Mouse (Mus musculus): ENCODE results near the gene Fli1.

The Fli1 gene

GRCm38 (mm10) chr9:32521331-32521730 lies 21.3 kb downstream of the Fli1 start:
- DNase-seq, result no peak

- no peak for DNase-seq
These were observed 21.8 kb downstream of the Fli1 start for GRCm38 (mm10) chr9:32520821-32521220.

GRCm38 (mm10) chr9:32519101-32520051 lies 23.3 kb downstream of the Fli1 start:
- no peak for DNase-seq

DNA sequence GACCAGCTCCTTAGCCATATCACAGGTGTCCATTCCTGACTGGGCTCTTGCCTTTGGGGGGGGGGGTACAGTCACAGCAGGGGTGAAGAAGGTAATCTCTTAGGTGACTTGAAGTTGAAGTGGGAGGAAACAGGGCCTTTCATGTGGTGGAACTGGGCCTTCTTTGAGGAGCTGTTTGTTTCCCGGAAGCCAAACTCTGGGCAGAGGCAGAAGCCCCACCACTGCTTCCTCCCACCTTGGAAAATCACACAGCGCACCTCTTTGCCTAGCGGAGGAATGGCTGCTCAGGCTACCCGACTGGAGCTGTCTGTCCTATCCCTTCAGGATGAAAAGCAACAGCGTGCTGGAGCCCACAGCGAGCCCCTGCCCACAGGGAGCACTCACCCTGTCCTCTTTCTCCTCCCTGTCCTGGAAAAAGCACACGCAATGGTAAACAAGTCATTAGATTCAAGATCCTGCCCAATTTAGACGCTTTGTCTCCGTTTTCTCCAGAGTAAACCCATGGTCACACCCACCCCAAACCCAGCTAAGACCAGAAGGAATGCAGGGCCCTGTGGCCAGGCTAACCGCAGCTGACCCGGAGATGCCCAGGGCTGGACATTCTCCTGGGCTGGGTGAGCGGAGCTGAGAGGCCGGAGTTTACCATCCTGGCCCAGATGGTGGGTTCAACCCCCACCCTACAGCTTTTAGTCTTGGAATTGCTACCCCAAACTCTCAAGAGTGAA lies 24.1 kb downstream of the Fli1 start:
- no peak for DNase-seq

DNA sequence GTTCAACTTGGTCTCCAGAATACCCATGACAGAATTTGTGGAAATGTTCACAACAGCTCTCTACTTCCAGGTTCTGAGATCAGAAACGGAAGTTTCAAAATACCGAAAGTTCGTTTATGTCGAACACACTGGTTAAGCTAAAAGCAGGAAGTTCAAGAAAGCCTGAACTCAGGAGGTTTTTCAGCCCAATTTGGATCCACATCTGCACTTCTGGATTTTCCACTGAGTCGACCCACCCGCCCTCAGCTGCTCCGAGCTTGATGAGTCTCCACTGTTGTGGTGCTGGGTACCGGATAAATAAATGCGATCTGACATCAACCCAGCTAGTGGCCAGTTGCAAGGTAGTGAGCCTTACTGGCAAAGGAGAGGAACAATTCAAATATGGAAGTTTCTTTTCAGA lies 26.0 kb downstream of the Fli1 start:
- DNase-seq, result no peak

- DNase-seq, result no peak
These were observed 26.6 kb downstream of the Fli1 start for GRCm38 (mm10) chr9:32515894-32516686.

DNA sequence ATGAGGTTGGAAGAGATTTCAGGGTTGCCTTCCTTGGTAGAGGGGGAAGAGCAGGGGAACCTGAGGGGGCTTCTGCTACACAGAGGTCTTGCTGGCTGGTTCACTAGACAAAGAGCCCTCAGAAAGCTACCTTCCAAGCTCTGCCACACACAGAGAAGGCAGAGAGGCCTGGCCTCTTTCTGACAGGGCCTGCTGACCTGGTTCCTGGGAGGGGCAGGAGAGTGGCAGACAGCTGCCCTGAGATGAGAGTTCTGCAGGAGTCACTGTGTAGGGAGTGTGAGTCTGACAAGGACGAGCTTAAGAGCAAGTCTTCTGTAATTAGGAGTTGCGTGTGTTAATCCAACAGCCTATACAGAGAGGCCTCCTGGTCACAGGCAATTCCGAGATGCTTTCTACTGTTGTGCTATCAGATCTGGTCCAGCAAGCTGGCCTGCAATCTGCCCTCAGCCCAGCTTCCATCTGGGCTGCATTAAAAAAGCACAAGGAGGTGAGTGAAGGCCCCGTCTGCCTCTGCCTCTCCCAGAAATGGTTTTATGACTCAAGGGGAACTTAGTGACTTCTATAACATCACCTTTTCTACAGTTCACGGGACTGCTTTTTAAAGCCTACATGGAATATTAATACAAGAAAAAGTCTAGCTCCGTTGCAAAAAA lies 28.1 kb downstream of the Fli1 start:
- no peak for DNase-seq

DNA sequence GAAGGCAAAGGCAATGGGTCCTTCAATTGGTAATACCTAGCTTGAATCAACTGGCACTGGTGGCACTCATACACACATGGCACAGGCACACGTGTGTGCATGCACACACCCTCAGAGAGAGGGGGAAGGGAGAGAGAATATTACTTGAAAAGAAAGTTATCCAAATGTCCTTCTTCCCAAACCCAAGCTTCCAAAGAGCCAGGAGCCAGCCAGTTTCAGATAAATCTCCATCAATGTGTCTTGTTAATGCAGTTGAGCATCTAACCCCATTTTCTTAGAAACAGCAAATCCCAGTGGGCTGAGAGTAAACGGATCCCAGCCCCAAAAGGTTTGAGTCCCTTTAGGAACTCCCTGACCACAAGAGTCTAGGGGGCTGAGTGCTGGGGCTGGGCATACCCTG lies 29.2 kb downstream of the Fli1 start:
- DNase-seq, result no peak

DNA sequence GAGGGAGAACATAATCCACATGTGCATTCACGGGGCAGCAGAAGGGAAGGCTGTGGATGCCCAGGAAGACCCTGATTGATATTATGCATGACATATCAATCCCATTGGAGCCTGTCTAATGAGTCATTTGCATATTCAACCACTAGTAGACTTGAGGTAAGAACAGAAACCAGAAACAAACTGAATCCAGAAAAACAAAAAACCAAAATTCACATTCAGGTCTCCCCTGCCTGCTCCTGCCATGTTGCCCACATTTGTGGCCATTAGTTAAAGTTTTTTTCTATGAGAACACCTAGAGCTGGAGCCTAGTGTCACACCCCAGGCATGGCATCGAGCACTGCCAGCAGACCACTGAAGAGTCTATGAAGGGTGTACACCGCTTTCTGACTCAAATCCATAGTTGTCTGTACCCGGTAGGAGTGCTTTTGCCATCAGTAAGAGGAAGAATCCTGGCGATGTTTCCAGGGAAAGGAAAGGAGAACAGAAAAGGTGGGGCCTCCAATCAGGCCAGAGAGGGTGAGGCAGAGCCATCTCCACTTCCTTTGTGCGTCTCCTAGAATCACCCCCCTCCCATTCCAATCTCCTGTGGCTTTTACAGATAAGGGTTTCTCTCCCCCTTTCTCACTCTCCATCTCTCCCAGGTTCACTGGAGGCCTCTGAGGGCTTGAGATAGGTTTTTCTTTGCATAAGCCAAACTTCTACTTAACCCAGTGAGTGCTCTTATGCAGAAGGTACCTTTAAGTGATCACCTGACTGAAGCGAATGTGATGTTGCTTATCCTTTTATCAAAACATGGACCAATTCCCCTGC lies 32.0 kb downstream of the Fli1 start:
- no peak for DNase-seq

- DNase-seq, result no peak
These were observed 32.9 kb downstream of the Fli1 start for GRCm38 (mm10) chr9:32509706-32510156.

- no peak for DNase-seq
These were observed 34.0 kb downstream of the Fli1 start for GRCm38 (mm10) chr9:32508648-32509047.

- DNase-seq, result no peak
These were observed 34.5 kb downstream of the Fli1 start for GRCm38 (mm10) chr9:32508118-32508517.

- DNase-seq, result no peak
These were observed 35.5 kb downstream of the Fli1 start for GRCm38 (mm10) chr9:32506866-32507861.

DNA sequence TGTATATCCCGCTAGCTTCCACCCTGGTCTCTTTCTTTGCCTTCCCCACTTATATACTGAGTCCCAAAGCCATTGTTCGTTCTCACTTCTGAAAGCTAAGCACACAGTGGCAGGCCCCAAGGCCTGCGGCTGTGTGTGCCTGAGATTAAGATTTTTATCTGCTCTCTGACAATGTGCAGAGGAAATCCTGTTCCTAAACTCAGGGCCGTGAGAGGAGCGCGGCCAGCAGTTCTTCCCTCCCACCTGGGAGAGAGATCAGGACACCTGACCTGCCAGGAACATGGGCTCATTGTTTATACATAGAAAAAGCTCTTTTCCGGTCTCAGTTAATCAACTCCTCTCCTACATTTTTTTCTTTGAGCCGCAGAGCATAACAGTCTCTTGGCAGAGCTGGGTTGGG lies 36.5 kb downstream of the Fli1 start:
- DNase-seq, result no peak

GRCm38 (mm10) chr9:32505460-32506075 lies 37.1 kb downstream of the Fli1 start:
- DNase-seq, result no peak

- no peak for DNase-seq
These were observed 38.6 kb downstream of the Fli1 start for GRCm38 (mm10) chr9:32503995-32504451.

DNA sequence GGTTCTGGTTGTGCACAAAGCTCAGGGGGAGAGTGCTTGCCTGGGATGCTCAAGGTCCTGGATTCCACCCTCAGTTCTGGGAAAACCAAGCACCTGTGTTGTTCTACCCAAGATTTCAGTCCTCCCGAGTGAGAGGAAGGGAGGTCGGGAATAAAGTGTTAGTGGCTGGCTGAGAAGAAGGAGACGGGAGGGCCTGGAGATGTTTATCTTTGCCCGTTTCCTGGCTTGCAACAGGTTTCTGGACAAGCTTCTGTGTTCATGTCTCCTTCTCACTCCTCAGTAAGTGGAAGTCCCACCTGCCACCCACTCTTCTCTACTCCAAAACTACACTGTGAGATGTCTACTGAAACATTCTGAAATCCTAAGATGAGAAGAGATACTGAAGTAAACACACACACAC lies 39.2 kb downstream of the Fli1 start:
- no peak for DNase-seq

GRCm38 (mm10) chr9:32502256-32503010 lies 40.2 kb downstream of the Fli1 start:
- no peak for DNase-seq

DNA sequence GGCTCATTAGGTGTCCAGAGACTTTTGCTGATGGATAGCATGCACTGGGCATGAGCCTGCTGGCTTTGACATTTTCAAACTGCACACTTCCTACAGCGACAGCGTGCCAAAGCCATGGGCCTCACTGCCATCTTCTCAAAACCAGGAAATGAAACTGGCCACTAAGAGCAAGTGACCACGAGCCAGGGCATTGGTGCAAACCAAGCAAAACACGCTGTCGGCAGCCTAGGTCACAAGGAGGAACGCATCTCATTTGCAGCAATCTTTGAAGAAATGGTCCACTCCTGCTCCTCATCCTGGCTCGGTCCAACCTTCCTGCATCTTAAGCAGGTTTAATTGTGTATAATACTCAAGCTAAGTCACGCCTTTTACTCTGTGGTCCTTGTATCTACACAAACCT lies 41.8 kb downstream of the Fli1 start:
- no peak for DNase-seq

Measured in cerebellum, adult 8-10 months (tissue).